Comparison of ENCODE assay signal across 9 mouse cellular contexts in the genomic region with DNA sequence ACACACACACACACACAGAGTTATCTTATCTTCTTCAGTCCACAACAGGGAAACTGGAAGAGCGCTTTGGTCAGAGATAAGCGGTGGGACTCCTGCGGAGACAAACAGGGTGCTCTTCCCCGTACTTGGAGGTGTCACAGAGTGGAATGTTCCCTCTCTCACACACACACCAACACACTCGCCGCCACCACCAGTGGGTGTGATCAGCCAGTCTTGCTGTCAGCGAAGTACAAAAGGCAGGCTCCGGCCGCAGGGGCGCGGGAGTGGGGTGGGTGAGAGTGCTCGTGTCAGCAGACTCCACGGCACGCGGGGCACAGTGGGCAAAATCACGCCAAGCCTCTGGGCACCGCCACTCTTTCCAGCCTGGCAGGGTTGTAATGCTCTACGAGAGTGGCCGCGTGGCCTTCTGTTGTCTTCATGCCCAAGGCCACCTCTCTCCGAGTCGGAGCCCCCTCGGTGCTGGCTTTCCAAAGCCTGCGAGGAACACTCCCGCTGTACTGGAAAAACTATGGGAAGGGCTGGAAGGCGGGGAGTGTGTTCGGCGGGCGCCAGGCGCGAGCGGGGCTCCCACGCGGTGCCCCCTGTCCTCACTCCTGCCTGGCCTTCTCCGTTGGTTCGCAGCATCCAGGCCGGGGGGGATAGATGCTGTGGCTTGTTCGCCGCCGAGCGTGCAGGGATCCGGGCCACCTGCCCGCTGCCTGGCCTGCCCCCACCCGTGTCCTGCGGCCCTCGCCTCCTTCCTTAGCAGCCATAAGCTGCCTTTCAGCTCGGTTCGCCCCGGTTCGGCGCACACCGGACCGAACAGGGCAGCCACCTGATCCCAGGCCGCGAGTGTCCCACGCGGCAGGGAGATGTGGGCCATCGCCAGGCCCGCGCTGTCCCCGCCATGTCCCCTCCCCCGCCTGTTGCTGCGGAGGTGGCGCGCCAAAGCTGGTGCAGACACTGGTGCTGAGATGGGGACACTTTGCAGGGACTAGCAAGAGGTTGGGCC. TPM values are rescaled to one million over a fixed set of nuclear protein-coding genes. Genes with fewer than 3 reads are reported as not detected.
A peak's percentile ranks its signal among the peaks of the same experiment; 100 is the strongest.
DNase-seq lines count a peak whose midpoint lies in the region; ATAC-seq and TF ChIP-seq lines count a peak whose summit lies in the region.
"Had no signal": no experiment of that assay in that cellular context is flagged by ENCODE, and none has a peak within 500 bp of the region (broad histone marks: within the 10 kb centered on the region; RNA-seq: fewer than 3 reads in every experiment).

No protein-coding gene starts in this region.

- peak overlapping the region; percentile 50 for H3K9ac ChIP-seq in liver, embryonic 13.5 days

- H3K4me3 ChIP-seq in testis, adult 2 months (ENCODE audit: control insufficient read depth, low read depth, low read length), result peak overlapping the region; percentile 4
- H3K4me3 ChIP-seq in liver, embryonic 13.5 days (replicated peaks), result peak overlapping the region; percentile 35
- H3K4me3 ChIP-seq in thymus, adult 2 months (ENCODE audit: control insufficient read depth, insufficient read depth, low read length), result no peak overlapping the region
- H3K4me3 ChIP-seq: myocyte had no signal

- H3K27me3 ChIP-seq in testis, adult 2 months (ENCODE audit: control insufficient read depth, insufficient read depth, low read length), result no peaks in the 10 kb centered on the region; the same call in 1 of the 2 replicates
- peaks cover 75% of the 10 kb centered on the region for H3K27me3 ChIP-seq in liver, embryonic 13.5 days
- H3K27me3 ChIP-seq in thymus, adult 2 months (ENCODE audit: control insufficient read depth, insufficient read depth, low read length), result peaks cover 17% of the 10 kb centered on the region

- peaks cover 19% of the 10 kb centered on the region for H3K4me1 ChIP-seq in testis, adult 2 months (ENCODE audit: control insufficient read depth, insufficient read depth, low read length)
- H3K4me1 ChIP-seq in liver, embryonic 13.5 days (replicated peaks), result peaks cover 24% of the 10 kb centered on the region
- H3K4me1 ChIP-seq in thymus, adult 2 months (replicated peaks; ENCODE audit: control insufficient read depth, insufficient read depth, low read length), result no peaks in the 10 kb centered on the region

- no peak for TF ChIP-seq CTCF in testis, adult 2 months (IDR thresholded peaks at IDR 0.05; ENCODE audit: control insufficient read depth, insufficient read depth, insufficient replicate concordance, low read depth, low read length)
- TF ChIP-seq CTCF in thymus, adult 2 months (IDR thresholded peaks at IDR 0.05; ENCODE audit: borderline replicate concordance, control insufficient read depth, extremely low read depth, insufficient read depth, low read length, poor library complexity), result no peak

- DNase-seq in testis, postnatal 14 days (ENCODE audit: low spot score), result no peak
- DNase-seq in embryo, embryonic 11 days, result peak; percentile 66
- DNase-seq in heart, postnatal 4 days, result peak; percentile 47
- no peak for DNase-seq in liver, embryonic 13.5 days
- DNase-seq in thymus, postnatal 36 days, result no peak
- DNase-seq in thymus, adult 2 months, result no peak

- no peak for TF ChIP-seq POLR2A in testis, adult 2 months (IDR thresholded peaks at IDR 0.05; ENCODE audit: control insufficient read depth, low read depth, low read length)
- TF ChIP-seq POLR2A in thymus, adult 2 months (IDR thresholded peaks at IDR 0.05; ENCODE audit: control insufficient read depth, extremely low read depth, insufficient read depth, low read length, poor library complexity), result no peak

- peak; percentile 47; the same call in 1 of the 2 replicates for ATAC-seq in liver, embryonic 13.5 days (ENCODE audit: low read depth)
- ATAC-seq in inflammation-experienced regulatory T-cells, adult 6 months, result no peak

- H3K36me3 ChIP-seq in testis, adult 2 months (ENCODE audit: control insufficient read depth, insufficient read depth, low read length), result no peaks in the 10 kb centered on the region
- H3K36me3 ChIP-seq in liver, embryonic 13.5 days, result no peaks in the 10 kb centered on the region; the same call in 1 of the 2 replicates
- no peaks in the 10 kb centered on the region for H3K36me3 ChIP-seq in thymus, adult 2 months (ENCODE audit: control insufficient read depth, insufficient read depth, low read length)

- peak overlapping the region; percentile 64 for H3K4me2 ChIP-seq in liver, embryonic 13.5 days

- WGBS in liver, embryonic 13.5 days (ENCODE audit: insufficient replicate concordance), result 3% methylated on average over 65 of the region's 65 CpGs
- whole genome bisulfite sequencing in thymus, adult 2 months, result 8% methylated on average over 65 of the region's 65 CpGs

- H3K9me3 ChIP-seq in liver, embryonic 13.5 days (replicated peaks), result no peaks in the 10 kb centered on the region

- H3K27ac ChIP-seq in testis, adult 2 months (ENCODE audit: control insufficient read depth, insufficient read depth, low read depth, low read length), result no peak overlapping the region
- peak overlapping the region; percentile 76 for H3K27ac ChIP-seq in liver, embryonic 13.5 days
- H3K27ac ChIP-seq in thymus, adult 2 months (ENCODE audit: control insufficient read depth, insufficient read depth, low read length), result no peak overlapping the region

RNA-seq across cellular contexts. Expression of a gene that starts 4.5 kb away (rescaled TPM):
- polyA plus RNA-seq in testis, adult 2 months (2012; rRNA removed), result 7.0 and 7.8 TPM in 2 replicates
- 10 to 100 TPM; 57.6 to 58.0 TPM for total RNA-seq in heart, postnatal 4 days (2021)
- polyA plus RNA-seq in liver, embryonic 13.5 days (2015; fragmentation: Nextera tagmentation; extraction: Ambion mirVana), result 4.1 and 6.4 TPM in 2 replicates
- polyA plus RNA-seq in inflammation-experienced regulatory T-cells, adult 6 months (2017; shearing (Covaris generic)), result under 1 TPM in 1 of 3 experiments, not detected in 2; 0.18 TPM
- polyA plus RNA-seq in thymus, adult 2 months (2012; rRNA removed), result 0.43 and 0.71 TPM in 2 replicates

Comparison
In these comparisons a context has a peak if more than half of its experiments do, and no peak if none do; other contexts are left out.
1. DNase-seq: peak in embryo, embryonic 11 days (single experiment) and heart, postnatal 4 days (single experiment); none in testis, postnatal 14 days (single experiment), liver, embryonic 13.5 days (single experiment), thymus, postnatal 36 days (0 of 2) and thymus, adult 2 months (single experiment).